Mouse (Mus musculus) limb, embryonic 14.5 days (tissue): ENCODE measurements around the gene Gm49384. TPM values are rescaled to one million over a fixed set of nuclear protein-coding genes. Genes with fewer than 3 reads are reported as not detected.

Experiments
- ATAC-seq: fragments of 200-750 bp; cut with Nextera tagmentation; 2 replicates; pipeline ENCODE4 v1.8.0; 2017; ENCODE audit warnings: low read depth, moderate number of reproducible peaks, moderate TSS enrichment; ENCODE audit not compliant: low FRiP score
- DNase-seq: peaks from one replicate; pipeline ENCODE4 v3.0.0-alpha.2; 2015; ENCODE audit warnings: low spot score
- H3K27ac ChIP-seq: fragments of 300-500 bp; sonication (generic); replicated peaks from 2 replicates; pipeline ENCODE4 v1.5.1; 2014; ENCODE audit warnings: low read depth, mild to moderate bottlenecking, low read length, moderate library complexity, mixed read lengths
- H3K27me3 ChIP-seq: fragments of 300-500 bp; sonication (generic); 2 replicates; pipeline ENCODE4 v1.6.1; 2014; ENCODE audit warnings: low read length, mixed read lengths; ENCODE audit not compliant: control insufficient read depth, insufficient read depth
- H3K36me3 ChIP-seq: fragments of 300-500 bp; sonication (generic); 2 replicates; pipeline ENCODE4 v1.6.1; 2014; ENCODE audit warnings: mild to moderate bottlenecking, low read length, moderate library complexity, mixed read lengths; ENCODE audit not compliant: control insufficient read depth, insufficient read depth
- H3K4me1 ChIP-seq: fragments of 300-500 bp; sonication (generic); 2 replicates; pipeline ENCODE4 v1.6.1; 2014; ENCODE audit warnings: antibody characterized with exemption, low read length, mixed read lengths; ENCODE audit not compliant: control insufficient read depth, insufficient read depth
- H3K4me2 ChIP-seq: fragments of 300-500 bp; sonication (generic); replicated peaks from 2 replicates; pipeline ENCODE4 v1.6.1; 2014; ENCODE audit warnings: low read depth, mild to moderate bottlenecking, low read length, moderate library complexity; ENCODE audit not compliant: severe bottlenecking
- H3K4me3 ChIP-seq: fragments of 300-500 bp; sonication (generic); replicated peaks from 2 replicates; pipeline ENCODE4 v1.5.1; 2014; ENCODE audit warnings: low read length
- H3K9ac ChIP-seq: fragments of 300-500 bp; sonication (generic); 2 replicates; pipeline ENCODE4 v1.6.1; 2014; ENCODE audit warnings: mild to moderate bottlenecking, low read depth, low read length, moderate library complexity; ENCODE audit not compliant: severe bottlenecking
- H3K9me3 ChIP-seq: fragments of 300-500 bp; sonication (generic); 2 replicates; pipeline ENCODE4 v1.6.1; 2016; ENCODE audit warnings: low read length; ENCODE audit not compliant: control insufficient read depth
- POLR2A ChIP-seq: fragments of 200-500 bp; IDR thresholded peaks from 2 replicates; pipeline ENCODE4 v1.8.0; 2012; ENCODE audit warnings: inconsistent platforms, mild to moderate bottlenecking, moderate library complexity, borderline replicate concordance; ENCODE audit not compliant: insufficient read depth, insufficient read length; ENCODE audit errors: extremely low read depth
- WGBS: fragments of 180-500 bp; shearing (Covaris S2); extraction: QIAGEN DNeasy Blood & Tissue Kit; methylation state at CpG from one replicate; pipeline ENCODE4 v1.1.7; 2014; 5-methylcytosine and 5-hydroxymethylcytosine counted together
- polyA plus RNA-seq, 2 experiments: library from polyadenylated mRNA; depleted of rRNA in 1 of 2; stranded (reverse) in 1 of 2; unstranded in 1 of 2; fragments of >200 nt; fragmentation: Nextera tagmentation in 1 of 2; extraction: Ambion mirVana in 1 of 2; gene quantifications; 2 replicates each; pipeline versions ENCODE4 v1.2.1 to v1.2.3; 2012 to 2014

Gm49384 gene
- polyA plus RNA-seq, 2 experiments, result 10.0 to 19.3 TPM

DNA sequence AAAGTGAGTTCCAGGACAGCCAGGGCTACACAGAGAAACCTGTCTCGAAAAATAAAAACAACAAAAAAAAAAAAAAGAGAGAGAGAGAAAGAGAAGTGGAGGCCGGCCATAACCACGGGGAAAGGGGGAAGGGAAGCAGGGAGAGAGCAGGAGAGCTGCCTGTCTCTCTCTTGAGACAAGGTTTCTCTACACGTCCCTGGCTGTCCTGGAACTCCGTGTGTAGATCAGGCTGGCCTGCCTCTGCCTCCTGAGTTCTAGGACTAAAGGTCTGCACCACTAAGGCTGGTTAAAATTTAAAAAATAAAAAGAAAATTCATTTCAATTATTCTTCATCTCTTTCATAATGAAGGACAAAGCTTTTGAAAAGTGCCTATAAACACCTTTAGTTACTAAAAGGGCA, 12.7 kb downstream of the Gm49384 start:
- H3K36me3 ChIP-seq, result peaks cover 44% of the 10 kb centered on the region
- no peaks in the 10 kb centered on the region for H3K9me3 ChIP-seq
- no peak overlapping the region for H3K9ac ChIP-seq
- H3K27ac ChIP-seq, result no peak overlapping the region
- DNase-seq (no peak), ATAC-seq (no peak)
- 93% methylated on average over 5 of the region's 5 CpGs for WGBS
- peaks cover 10% of the 10 kb centered on the region for H3K4me1 ChIP-seq
- TF ChIP-seq POLR2A, result no peak
- no peaks in the 10 kb centered on the region for H3K27me3 ChIP-seq
- no peak overlapping the region for H3K4me2 ChIP-seq
- no peak overlapping the region for H3K4me3 ChIP-seq

DNA sequence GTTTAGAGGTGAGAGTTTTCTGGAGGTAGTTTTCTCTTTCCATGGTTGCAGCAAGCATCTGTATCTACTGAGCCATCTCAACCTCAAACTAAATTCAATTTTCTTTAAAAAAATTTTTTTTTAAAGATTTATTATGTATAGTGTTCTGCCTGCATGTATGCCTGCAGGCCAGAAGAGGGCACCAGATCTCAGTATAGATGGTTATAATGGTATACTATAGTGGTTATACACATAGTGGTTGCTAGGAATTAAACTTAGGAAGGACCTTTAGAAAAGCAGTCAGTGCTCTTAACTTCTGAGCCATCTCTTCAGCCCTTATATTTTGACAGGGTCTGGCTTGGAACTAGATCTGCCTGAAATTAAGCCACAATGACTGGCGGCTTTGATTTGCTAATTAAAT, 13.5 kb downstream of the Gm49384 start:
- no peaks in the 10 kb centered on the region for H3K9me3 ChIP-seq
- peaks cover 47% of the 10 kb centered on the region for H3K36me3 ChIP-seq
- no peaks in the 10 kb centered on the region for H3K27me3 ChIP-seq
- no peak overlapping the region for H3K4me2 ChIP-seq
- H3K9ac ChIP-seq, result no peak overlapping the region
- DNase-seq, result no peak
- 88% methylated on average over 1 of the region's 1 CpGs for WGBS
- no peak for TF ChIP-seq POLR2A
- H3K4me1 ChIP-seq, result peaks cover 6% of the 10 kb centered on the region
- no peak for ATAC-seq
- no peak overlapping the region for H3K4me3 ChIP-seq
- H3K27ac ChIP-seq, result no peak overlapping the region

DNA sequence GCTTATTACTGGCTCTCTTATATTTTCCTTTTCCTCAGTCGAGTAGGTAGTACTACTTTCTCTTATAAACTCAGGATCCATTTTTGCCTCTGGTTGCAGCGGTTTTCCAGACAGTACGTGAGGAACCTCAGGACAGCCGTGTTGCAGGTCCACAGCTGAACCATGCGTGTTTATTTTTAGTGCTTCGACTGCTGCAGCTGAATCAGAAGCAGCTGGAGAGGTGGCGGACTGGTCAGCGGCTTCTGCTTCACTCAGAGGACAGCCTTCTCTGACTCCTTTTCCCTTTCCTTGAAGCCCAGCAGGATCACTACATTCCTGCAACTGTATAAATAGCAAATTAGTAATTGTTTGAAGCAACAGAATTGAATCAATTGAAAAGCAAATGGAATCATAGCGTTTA, 14.0 kb downstream of the Gm49384 start:
- no peak for TF ChIP-seq POLR2A
- Histone ChIP-seq H3K27me3 (no peaks in the 10 kb centered on the region), H3K9ac (no peak overlapping the region), H3K27ac (no peak overlapping the region), H3K4me2 (no peak overlapping the region), H3K9me3 (no peaks in the 10 kb centered on the region), H3K4me1 (peaks cover 10% of the 10 kb centered on the region), H3K4me3 (no peak overlapping the region), H3K36me3 (peaks cover 48% of the 10 kb centered on the region)
- ATAC-seq (no peak), DNase-seq (no peak)
- WGBS, result 89% methylated on average over 9 of the region's 9 CpGs

DNA sequence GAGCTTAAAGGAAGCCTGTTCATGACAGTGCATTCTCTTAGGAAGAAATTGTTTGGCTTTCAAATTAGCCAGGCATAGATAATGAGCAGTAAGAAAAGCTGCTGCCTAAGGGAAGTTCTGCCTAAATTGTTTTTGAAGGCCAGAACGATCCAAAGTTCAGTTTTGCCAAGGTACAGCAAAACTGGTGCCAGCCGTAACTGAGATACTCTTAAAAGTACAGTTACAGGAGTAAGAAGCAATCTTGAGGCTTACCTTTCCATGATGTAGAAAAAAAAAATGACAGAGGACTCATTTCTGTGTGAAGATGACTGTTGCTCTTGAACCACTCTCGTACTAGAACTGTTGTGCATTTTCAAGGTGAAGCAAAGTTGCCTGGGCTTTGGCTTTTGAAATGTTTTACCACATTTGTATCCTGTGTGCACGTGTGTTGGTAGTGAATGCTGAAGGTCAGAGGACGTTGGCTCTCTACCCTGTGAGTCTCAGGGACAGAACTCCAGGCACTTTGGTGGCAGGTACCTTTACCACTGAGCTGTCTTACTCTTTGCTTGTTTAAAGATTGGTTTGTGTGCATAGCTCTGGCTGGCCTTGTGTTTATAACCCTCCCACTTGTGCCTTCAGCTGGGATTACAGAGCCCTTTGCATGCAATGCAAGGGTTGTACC, 17.1 kb downstream of the Gm49384 start:
- no peak overlapping the region for H3K27ac ChIP-seq
- peaks cover 51% of the 10 kb centered on the region for H3K36me3 ChIP-seq
- H3K4me3 ChIP-seq, result no peak overlapping the region
- no peak for TF ChIP-seq POLR2A
- no peak overlapping the region for H3K9ac ChIP-seq
- ATAC-seq (no peak), DNase-seq (no peak)
- H3K4me1 ChIP-seq, result peaks cover 13% of the 10 kb centered on the region
- H3K4me2 ChIP-seq, result no peak overlapping the region
- no peaks in the 10 kb centered on the region for H3K9me3 ChIP-seq
- H3K27me3 ChIP-seq, result no peaks in the 10 kb centered on the region
- 70% methylated on average over 5 of the region's 5 CpGs for WGBS

DNA sequence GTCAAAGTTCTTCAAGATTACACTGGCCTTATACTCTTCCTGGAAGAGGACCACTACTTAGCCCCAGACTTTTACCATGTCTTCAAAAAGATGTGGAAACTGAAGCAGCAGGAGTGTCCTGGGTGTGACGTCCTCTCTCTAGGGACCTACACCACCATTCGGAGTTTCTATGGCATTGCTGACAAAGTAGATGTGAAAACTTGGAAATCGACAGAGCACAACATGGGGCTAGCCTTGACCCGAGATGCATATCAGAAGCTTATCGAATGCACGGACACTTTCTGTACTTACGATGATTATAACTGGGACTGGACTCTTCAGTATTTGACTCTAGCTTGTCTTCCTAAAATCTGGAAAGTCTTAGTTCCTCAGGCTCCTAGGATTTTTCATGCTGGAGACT, 18.7 kb downstream of the Gm49384 start:
- WGBS, result 80% methylated on average over 7 of the region's 7 CpGs
- Histone ChIP-seq H3K4me2 (peak overlapping the region; percentile 89), H3K36me3 (peaks cover 49% of the 10 kb centered on the region), H3K4me1 (peaks cover 13% of the 10 kb centered on the region), H3K9ac (peak overlapping the region; percentile 90), H3K9me3 (no peaks in the 10 kb centered on the region), H3K27ac (no peak overlapping the region), H3K27me3 (no peaks in the 10 kb centered on the region), H3K4me3 (peak overlapping the region; percentile 65)
- no peak for TF ChIP-seq POLR2A
- DNase-seq, result no peak
- no peak for ATAC-seq
